Mouse (Mus musculus) stomach, embryonic 16.5 days (tissue): ENCODE data around the gene Nkx2-1. TPM values are rescaled to one million over a fixed set of nuclear protein-coding genes. Genes with fewer than 3 reads are reported as not detected.

Experiments used
- ATAC-seq: fragments of 200-750 bp; cut with Nextera tagmentation; 2 replicates; pipeline ENCODE4 v1.8.0; 2017; ENCODE audit warnings: moderate number of reproducible peaks, moderate TSS enrichment; ENCODE audit not compliant: insufficient read depth, low FRiP score
- H3K27ac ChIP-seq: fragments of 300-500 bp; sonication (generic); 2 replicates; pipeline ENCODE4 v1.5.1; 2014; ENCODE audit warnings: low read length
- H3K27me3 ChIP-seq: fragments of 300-500 bp; sonication (generic); 2 replicates; pipeline ENCODE4 v1.6.1; 2014; ENCODE audit warnings: low read length, control low read depth, mixed read lengths; ENCODE audit not compliant: control insufficient read depth, insufficient read depth
- H3K36me3 ChIP-seq: fragments of 300-500 bp; sonication (generic); 2 replicates; pipeline ENCODE4 v1.6.1; 2014; ENCODE audit warnings: low read length; ENCODE audit not compliant: control insufficient read depth, insufficient read depth
- H3K4me1 ChIP-seq: fragments of 300-500 bp; sonication (generic); 2 replicates; pipeline ENCODE4 v1.6.1; 2014; ENCODE audit warnings: low read length, control low read depth, mixed read lengths; ENCODE audit not compliant: control insufficient read depth, insufficient read depth
- H3K4me2 ChIP-seq: fragments of 300-500 bp; sonication (generic); 2 replicates; pipeline ENCODE4 v1.6.1; 2014; ENCODE audit warnings: low read depth, low read length, mixed read lengths
- H3K4me3 ChIP-seq: fragments of 300-500 bp; sonication (generic); replicated peaks from 2 replicates; pipeline ENCODE4 v1.5.1; 2014; ENCODE audit warnings: mild to moderate bottlenecking, low read length
- H3K9ac ChIP-seq: fragments of 300-500 bp; sonication (generic); 2 replicates; pipeline ENCODE4 v1.6.1; 2014; ENCODE audit warnings: low read length
- H3K9me3 ChIP-seq: fragments of 300-500 bp; sonication (generic); replicated peaks from 2 replicates; pipeline ENCODE4 v1.6.1; 2016; ENCODE audit warnings: low read length, control low read depth; ENCODE audit not compliant: control insufficient read depth
- whole genome bisulfite sequencing: fragments of 180-500 bp; shearing (Covaris S2); extraction: QIAGEN DNeasy Blood & Tissue Kit; methylation state at CpG from one replicate; pipeline ENCODE4 v1.1.7; 2014; 5-methylcytosine and 5-hydroxymethylcytosine counted together
- polyA plus RNA-seq: library from polyadenylated mRNA; unstranded; fragments of >200 nt; fragmentation: Nextera tagmentation; extraction: Ambion mirVana; gene quantifications from 2 replicates; pipeline ENCODE4 v1.2.1, GENCODE M21; 2015

Nkx2-1 gene
- polyA plus RNA-seq, 1 experiment from 2014 or later = not detected

DNA sequence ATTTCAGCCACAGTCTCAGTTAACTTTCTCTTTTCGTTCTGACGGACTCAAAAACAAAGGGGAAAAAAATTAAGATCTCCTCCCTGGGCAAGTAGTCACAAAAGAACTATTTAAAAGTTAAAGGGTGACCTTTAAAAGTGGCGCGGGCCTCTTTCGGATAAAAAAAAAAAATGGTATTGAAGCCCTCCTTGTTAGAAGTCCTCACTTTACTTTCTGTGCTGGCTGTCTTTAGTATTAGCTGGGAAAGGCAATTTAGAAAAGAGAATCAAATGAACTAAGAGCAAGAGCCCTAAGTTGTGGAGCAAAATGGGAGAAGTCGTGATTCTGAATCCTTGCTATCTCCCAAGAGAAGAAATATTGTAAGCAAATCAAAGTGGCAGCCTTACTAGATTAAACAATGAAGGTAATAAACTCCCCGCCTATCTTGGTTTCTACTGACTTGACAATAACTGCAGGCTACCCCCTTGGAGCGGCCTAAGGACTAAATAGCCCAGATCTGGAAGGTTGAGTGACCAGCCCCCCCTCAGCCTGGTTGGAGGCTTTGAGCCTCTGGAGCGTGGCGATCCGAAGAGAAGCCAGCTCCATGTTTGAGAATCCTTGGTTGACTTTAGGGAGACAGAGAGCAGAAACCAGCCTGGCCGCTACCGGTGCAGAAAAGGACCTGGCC is 17.5 kb downstream of the Nkx2-1 start:
- H3K9me3 ChIP-seq = no peaks in the 10 kb centered on the region
- no peaks in the 10 kb centered on the region for H3K36me3 ChIP-seq
- no peak overlapping the region for H3K9ac ChIP-seq
- no peaks in the 10 kb centered on the region for H3K4me1 ChIP-seq
- H3K27me3 ChIP-seq = peaks cover 60% of the 10 kb centered on the region
- H3K4me3 ChIP-seq = no peak overlapping the region
- ATAC-seq = no peak
- no peak overlapping the region for H3K27ac ChIP-seq
- H3K4me2 ChIP-seq = no peak overlapping the region
- WGBS = 22% methylated on average over 13 of the region's 13 CpGs

DNA sequence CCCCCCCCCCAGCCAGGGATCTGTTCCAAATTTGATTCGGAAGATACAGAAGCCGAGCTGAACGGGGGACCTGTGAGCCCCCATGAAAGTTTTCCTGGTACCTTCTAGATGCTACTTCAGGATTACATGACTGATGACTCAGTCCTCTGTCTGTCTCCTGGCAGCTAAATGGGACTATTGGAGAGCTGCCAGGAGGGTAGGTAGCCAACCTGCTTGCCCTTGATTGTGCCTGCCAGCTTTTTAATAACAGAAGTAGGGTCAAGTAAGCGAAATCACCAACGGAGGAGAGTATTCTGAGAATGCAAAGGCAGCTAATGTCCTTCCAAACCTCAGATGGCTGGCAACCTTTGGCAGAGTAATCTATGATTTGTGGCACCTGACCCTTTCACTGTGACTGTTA is 18.5 kb downstream of the Nkx2-1 start:
- H3K4me3 ChIP-seq = no peak overlapping the region
- peaks cover 50% of the 10 kb centered on the region for H3K27me3 ChIP-seq
- H3K4me1 ChIP-seq = no peaks in the 10 kb centered on the region
- no peak overlapping the region for H3K27ac ChIP-seq
- H3K4me2 ChIP-seq = no peak overlapping the region
- H3K36me3 ChIP-seq = no peaks in the 10 kb centered on the region
- H3K9ac ChIP-seq = no peak overlapping the region
- WGBS = 31% methylated on average over 5 of the region's 5 CpGs
- no peak for ATAC-seq
- H3K9me3 ChIP-seq = no peaks in the 10 kb centered on the region

DNA sequence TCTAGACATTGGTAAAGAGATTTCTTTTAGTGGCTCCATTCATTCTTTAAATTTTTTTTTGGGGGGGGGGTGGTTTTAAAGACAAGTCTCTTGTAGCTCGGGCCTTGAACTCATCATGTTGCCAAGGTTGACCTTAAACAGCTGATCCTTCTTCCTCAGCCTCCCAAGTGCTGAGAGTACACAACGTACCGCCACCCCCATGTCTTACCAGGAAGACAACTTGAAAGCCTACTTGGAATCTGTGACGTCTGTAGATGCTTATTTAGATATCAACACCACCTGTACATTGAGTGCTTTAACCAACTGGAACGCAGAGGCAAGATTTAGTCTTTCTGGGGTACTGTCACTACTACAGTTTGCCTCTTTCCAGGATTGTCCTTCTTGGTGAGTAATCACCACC is 21.9 kb downstream of the Nkx2-1 start:
- H3K4me2 ChIP-seq = no peak overlapping the region
- no peaks in the 10 kb centered on the region for H3K4me1 ChIP-seq
- H3K27ac ChIP-seq = no peak overlapping the region
- WGBS = 84% methylated on average over 5 of the region's 5 CpGs
- H3K27me3 ChIP-seq = peaks cover 23% of the 10 kb centered on the region
- H3K9me3 ChIP-seq = no peaks in the 10 kb centered on the region
- H3K4me3 ChIP-seq = no peak overlapping the region
- H3K9ac ChIP-seq = no peak overlapping the region
- H3K36me3 ChIP-seq = no peaks in the 10 kb centered on the region
- ATAC-seq = no peak

DNA sequence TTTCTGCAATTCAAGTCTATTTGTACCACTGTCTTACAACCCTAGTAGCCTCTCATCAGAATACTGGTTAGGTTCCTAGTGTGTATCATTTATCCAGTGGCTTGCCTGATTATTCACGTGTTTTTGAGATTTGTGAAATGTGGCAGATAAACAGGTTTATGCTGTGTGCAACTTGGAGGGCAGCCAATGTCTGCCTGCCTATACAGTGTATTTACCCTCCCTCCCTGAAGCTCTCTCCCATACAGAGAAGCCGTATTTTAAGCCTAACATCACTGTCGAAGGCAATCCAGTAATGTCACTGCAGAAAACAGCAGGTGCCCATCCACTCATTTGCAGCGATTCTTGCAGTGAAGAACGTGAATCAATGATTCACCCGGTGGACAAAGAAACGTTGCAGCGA is 28.3 kb downstream of the Nkx2-1 start:
- Histone ChIP-seq H3K36me3 (no peaks in the 10 kb centered on the region), H3K4me2 (no peak overlapping the region), H3K27me3 (no peaks in the 10 kb centered on the region), H3K27ac (no peak overlapping the region), H3K9ac (no peak overlapping the region), H3K4me1 (no peaks in the 10 kb centered on the region), H3K9me3 (no peaks in the 10 kb centered on the region), H3K4me3 (no peak overlapping the region)
- WGBS = 42% methylated on average over 8 of the region's 8 CpGs
- no peak for ATAC-seq

DNA sequence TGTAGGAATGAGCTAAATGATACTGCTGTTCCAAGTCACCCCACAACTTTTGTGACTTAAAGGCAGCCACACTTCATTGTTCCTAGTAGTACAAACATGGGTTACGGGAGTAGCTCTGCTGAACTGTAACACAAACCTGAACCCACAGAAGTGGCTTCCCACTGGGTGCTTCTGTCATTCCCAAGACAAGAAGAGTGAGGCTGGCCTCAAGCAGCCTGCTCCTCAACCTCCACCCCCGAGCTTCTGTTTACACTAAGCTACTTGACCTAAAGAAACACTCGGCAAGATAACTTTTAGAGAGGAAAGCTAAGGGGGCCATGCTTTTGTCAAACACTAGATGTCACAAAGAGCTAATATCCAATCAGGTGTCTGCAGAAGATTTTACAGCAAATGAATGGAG is 49.7 kb downstream of the Nkx2-1 start:
- Histone ChIP-seq H3K4me3 (no peak overlapping the region), H3K9ac (no peak overlapping the region), H3K36me3 (no peaks in the 10 kb centered on the region), H3K4me1 (no peaks in the 10 kb centered on the region), H3K27me3 (no peaks in the 10 kb centered on the region), H3K4me2 (no peak overlapping the region), H3K9me3 (no peaks in the 10 kb centered on the region), H3K27ac (no peak overlapping the region)
- 25% methylated on average over 3 of the region's 3 CpGs for WGBS
- no peak for ATAC-seq

DNA sequence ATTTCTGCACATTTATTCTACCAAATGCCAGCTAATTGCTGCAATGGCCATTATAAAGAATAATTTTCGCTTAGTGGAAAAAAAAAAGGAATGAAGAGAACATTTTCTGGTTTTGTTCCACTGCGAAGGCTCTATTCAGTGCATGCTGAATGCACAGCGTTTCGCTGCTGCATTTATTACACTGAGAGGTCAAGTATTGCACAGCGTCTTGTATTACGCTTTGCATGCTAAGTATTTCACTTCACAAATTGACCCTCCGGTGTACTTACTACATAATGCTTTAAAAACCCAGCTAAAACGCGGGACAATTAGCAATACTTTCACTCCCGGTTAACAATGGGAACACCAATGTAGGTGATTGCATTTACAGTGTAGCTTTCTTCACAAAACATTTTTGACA is 54.1 kb downstream of the Nkx2-1 start:
- 84% methylated on average over 10 of the region's 10 CpGs for WGBS
- H3K4me2 ChIP-seq = no peak overlapping the region
- no peak for ATAC-seq
- H3K9me3 ChIP-seq = no peaks in the 10 kb centered on the region
- no peaks in the 10 kb centered on the region for H3K36me3 ChIP-seq
- no peak overlapping the region for H3K27ac ChIP-seq
- no peaks in the 10 kb centered on the region for H3K27me3 ChIP-seq
- H3K4me1 ChIP-seq = no peaks in the 10 kb centered on the region
- H3K4me3 ChIP-seq = no peak overlapping the region
- no peak overlapping the region for H3K9ac ChIP-seq

Other genes starting within 250 kb of the Nkx2-1 start
- gene Mbip, start 191.0 kb downstream of the Nkx2-1 start, polyA plus RNA-seq = 28.2 and 33.0 TPM in 2 replicates
- gene Nkx2-9, start 76.4 kb upstream of the Nkx2-1 start, polyA plus RNA-seq = not detected in 2 replicates
- 2.8 and 3.9 TPM in 2 replicates for gene Pax9, start 154.9 kb upstream of the Nkx2-1 start, polyA plus RNA-seq